Mouse (Mus musculus) midbrain, embryonic 15.5 days (tissue): ENCODE results near the gene Gm26602. TPM values are rescaled to one million over a fixed set of nuclear protein-coding genes. Genes with fewer than 3 reads are reported as not detected.

Experiments
- ATAC-seq: fragments of 200-750 bp; cut with Nextera tagmentation; replicated peaks from 2 replicates; pipeline ENCODE4 v1.8.0; 2017; ENCODE audit warnings: moderate TSS enrichment
- H3K27ac ChIP-seq: fragments of 300-500 bp; sonication (generic); 2 replicates; pipeline ENCODE4 v1.5.1; 2015; ENCODE audit warnings: mild to moderate bottlenecking, inconsistent platforms
- H3K27me3 ChIP-seq: fragments of 300-500 bp; sonication (generic); replicated peaks from 2 replicates; pipeline ENCODE4 v1.6.1; 2015; ENCODE audit warnings: inconsistent platforms
- H3K36me3 ChIP-seq: fragments of 300-500 bp; sonication (generic); replicated peaks from 2 replicates; pipeline ENCODE4 v1.6.1; 2015; ENCODE audit warnings: inconsistent platforms
- H3K4me1 ChIP-seq: fragments of 300-500 bp; sonication (generic); 2 replicates; pipeline ENCODE4 v1.6.1; 2015; ENCODE audit warnings: inconsistent platforms
- H3K4me2 ChIP-seq: fragments of 300-500 bp; sonication (generic); 2 replicates; pipeline ENCODE4 v1.6.1; 2015; ENCODE audit warnings: inconsistent platforms, mild to moderate bottlenecking, moderate library complexity
- H3K4me3 ChIP-seq: fragments of 300-500 bp; sonication (generic); 2 replicates; pipeline ENCODE4 v1.5.1; 2015; ENCODE audit warnings: mild to moderate bottlenecking, inconsistent platforms
- H3K9ac ChIP-seq: fragments of 300-500 bp; sonication (generic); 2 replicates; pipeline ENCODE4 v1.6.1; 2015; ENCODE audit warnings: mild to moderate bottlenecking, inconsistent platforms
- H3K9me3 ChIP-seq: fragments of 300-500 bp; sonication (generic); 2 replicates; pipeline ENCODE4 v1.6.1; 2016; ENCODE audit warnings: inconsistent platforms
- WGBS: fragments of 180-500 bp; shearing (Covaris S2); methylation state at CpG from one replicate; pipeline ENCODE4 v1.1.7; 2015; ENCODE audit warnings: mixed read lengths; 5-methylcytosine and 5-hydroxymethylcytosine counted together
- polyA plus RNA-seq: library from polyadenylated mRNA; unstranded; fragments of >200 nt; fragmentation: Nextera tagmentation; extraction: Ambion mirVana; gene quantifications from 2 replicates; pipeline ENCODE4 v1.2.1, GENCODE M21; 2015

Gene Gm26602
- polyA plus RNA-seq, 1 experiment from 2014 or later = not detected

DNA sequence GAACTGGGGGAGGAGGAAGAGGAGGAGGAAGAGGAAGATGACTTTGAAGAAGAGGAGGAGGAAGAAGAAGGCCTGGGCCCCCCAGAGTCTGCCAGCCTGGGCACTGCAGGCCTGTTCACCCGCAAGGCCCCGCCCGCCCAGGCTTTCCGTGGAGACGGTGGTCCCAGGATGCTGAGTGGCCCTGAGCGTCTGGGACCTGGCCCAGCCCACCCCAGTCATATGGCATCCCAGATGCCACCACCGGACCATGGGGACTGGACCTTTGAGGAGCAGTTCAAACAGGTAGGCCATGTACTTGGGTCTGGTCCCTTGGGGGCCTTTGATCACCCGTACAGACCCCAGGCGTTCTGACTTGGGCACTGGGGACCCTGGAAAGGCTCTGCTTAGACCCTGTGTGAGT is 21.1 kb downstream of the Gm26602 start:
- Histone ChIP-seq H3K36me3 (peaks cover 6% of the 10 kb centered on the region; the same call in 1 of the 2 replicates), H3K4me2 (no peak overlapping the region), H3K4me3 (no peak overlapping the region), H3K27ac (no peak overlapping the region), H3K4me1 (peaks cover 43% of the 10 kb centered on the region), H3K27me3 (no peaks in the 10 kb centered on the region), H3K9me3 (no peaks in the 10 kb centered on the region), H3K9ac (no peak overlapping the region)
- 83% methylated on average over 9 of the region's 9 CpGs for WGBS
- ATAC-seq = no peak

DNA sequence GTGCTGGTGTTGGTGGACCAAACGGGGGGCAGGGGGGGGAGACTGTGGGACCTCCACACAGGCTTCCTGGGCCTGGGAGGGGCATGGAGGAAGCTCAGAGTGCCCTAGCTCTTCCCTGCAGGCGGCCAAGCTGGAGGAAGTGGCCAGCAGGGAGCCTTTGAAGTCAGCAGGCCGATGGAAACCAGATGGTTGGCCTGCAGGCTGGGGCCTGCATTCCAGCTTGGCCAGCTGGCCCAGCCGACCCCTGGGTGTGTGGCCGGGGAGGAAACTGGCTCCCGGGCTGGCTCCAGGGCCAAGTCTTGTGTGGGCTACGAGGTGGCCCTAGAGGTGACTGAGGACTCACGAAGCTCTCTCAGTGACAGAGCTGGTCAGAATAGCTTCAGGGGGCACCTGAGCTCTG is 22.1 kb downstream of the Gm26602 start:
- Histone ChIP-seq H3K9me3 (no peaks in the 10 kb centered on the region), H3K4me1 (peaks cover 50% of the 10 kb centered on the region), H3K36me3 (peaks cover 6% of the 10 kb centered on the region; the same call in 1 of the 2 replicates), H3K9ac (no peak overlapping the region), H3K27me3 (no peaks in the 10 kb centered on the region), H3K27ac (peak overlapping the region; percentile 39; the same call in 1 of the 2 replicates), H3K4me2 (no peak overlapping the region), H3K4me3 (no peak overlapping the region)
- ATAC-seq = no peak
- WGBS = 27% methylated on average over 8 of the region's 8 CpGs

DNA sequence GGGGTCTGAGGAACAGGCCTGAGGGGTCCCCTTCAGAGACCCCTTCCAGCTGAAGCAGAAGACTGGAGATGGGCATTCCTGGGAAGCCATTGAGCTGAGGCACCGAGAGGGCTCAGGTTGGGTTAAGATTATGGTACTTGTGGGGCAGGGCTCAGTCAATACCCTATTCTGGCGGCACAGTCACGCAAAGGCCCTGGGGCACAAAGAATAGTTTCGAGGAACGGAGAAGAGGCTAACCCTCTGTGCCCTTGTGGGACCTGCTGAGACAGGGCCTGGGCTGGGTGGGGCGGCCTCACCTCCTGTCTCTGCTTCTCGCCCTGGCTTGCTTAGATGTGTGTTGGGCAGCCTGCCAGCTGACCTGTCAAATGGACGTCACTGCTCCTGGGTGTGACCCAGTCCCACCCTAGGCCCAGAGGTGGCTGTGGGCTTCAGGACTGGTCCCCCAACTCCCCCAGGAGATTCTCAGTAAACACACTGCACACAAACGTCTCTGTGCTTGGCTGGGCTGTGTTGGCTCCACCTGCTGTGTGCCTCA is 22.6 kb downstream of the Gm26602 start:
- WGBS = 69% methylated on average over 9 of the region's 9 CpGs
- Histone ChIP-seq H3K4me3 (no peak overlapping the region), H3K9ac (no peak overlapping the region), H3K27ac (peak overlapping the region; percentile 42; the same call in 1 of the 2 replicates), H3K36me3 (peaks cover 6% of the 10 kb centered on the region; the same call in 1 of the 2 replicates), H3K4me1 (peaks cover 50% of the 10 kb centered on the region), H3K4me2 (0 out of 2 replicates have a peak overlapping the region, but pooled peaks have one; percentile 2), H3K9me3 (no peaks in the 10 kb centered on the region), H3K27me3 (no peaks in the 10 kb centered on the region)
- no peak for ATAC-seq

DNA sequence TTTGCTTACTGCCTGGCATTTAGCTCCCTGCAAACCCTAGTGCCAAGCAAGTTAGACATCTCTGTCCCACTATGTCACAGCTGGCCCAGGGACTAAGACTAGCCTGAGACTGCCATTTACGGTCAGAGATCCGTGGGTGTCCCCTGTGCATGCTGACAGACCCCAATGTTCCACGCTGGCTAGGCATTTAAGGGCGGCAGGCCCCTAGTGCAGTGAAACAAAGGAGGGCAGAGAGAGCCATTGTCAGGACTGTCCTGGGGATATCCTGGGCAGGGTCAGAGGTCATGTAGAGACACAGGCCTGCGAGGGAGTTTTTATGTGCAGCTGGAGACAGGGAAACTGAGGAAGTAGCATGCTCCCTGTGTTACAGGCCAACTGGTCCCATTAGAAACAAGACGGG is 23.2 kb downstream of the Gm26602 start:
- Histone ChIP-seq H3K9ac (no peak overlapping the region), H3K9me3 (no peaks in the 10 kb centered on the region), H3K27me3 (no peaks in the 10 kb centered on the region), H3K27ac (peak overlapping the region; percentile 42; the same call in 1 of the 2 replicates), H3K4me2 (no peak overlapping the region), H3K36me3 (peaks cover 6% of the 10 kb centered on the region; the same call in 1 of the 2 replicates), H3K4me3 (no peak overlapping the region), H3K4me1 (peaks cover 45% of the 10 kb centered on the region)
- no peak for ATAC-seq
- 36% methylated on average over 6 of the region's 6 CpGs for WGBS

DNA sequence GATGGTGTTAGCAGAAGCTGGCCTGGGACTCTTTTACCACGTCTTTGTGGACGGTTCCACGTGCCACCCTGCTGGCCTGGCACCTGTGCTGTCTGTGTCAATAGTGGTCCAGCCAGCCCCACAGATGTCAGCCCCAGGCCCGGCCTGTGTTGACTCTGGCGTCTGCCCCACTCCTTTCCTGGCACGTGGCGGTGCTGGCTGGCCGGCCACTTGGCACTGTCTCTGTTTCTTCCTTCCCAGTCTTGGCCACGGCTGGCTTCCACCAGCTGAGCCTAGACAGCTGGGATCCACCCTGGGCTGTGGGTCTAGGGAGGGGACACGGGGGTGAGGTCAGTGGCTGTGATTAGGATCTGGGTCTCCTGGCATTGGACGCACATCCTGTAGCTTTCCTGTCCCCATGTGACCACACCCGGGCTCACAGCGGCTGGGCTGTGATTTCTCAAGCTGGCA is 23.6 kb downstream of the Gm26602 start:
- Histone ChIP-seq H3K4me2 (no peak overlapping the region), H3K27ac (0 out of 2 replicates have a peak overlapping the region, but pooled peaks have one; percentile 42), H3K4me3 (no peak overlapping the region), H3K4me1 (peaks cover 41% of the 10 kb centered on the region), H3K27me3 (no peaks in the 10 kb centered on the region), H3K9ac (no peak overlapping the region), H3K36me3 (peaks cover 6% of the 10 kb centered on the region; the same call in 1 of the 2 replicates), H3K9me3 (no peaks in the 10 kb centered on the region)
- peak; percentile 20; the same call in 1 of the 2 replicates for ATAC-seq
- WGBS = 71% methylated on average over 13 of the region's 13 CpGs

DNA sequence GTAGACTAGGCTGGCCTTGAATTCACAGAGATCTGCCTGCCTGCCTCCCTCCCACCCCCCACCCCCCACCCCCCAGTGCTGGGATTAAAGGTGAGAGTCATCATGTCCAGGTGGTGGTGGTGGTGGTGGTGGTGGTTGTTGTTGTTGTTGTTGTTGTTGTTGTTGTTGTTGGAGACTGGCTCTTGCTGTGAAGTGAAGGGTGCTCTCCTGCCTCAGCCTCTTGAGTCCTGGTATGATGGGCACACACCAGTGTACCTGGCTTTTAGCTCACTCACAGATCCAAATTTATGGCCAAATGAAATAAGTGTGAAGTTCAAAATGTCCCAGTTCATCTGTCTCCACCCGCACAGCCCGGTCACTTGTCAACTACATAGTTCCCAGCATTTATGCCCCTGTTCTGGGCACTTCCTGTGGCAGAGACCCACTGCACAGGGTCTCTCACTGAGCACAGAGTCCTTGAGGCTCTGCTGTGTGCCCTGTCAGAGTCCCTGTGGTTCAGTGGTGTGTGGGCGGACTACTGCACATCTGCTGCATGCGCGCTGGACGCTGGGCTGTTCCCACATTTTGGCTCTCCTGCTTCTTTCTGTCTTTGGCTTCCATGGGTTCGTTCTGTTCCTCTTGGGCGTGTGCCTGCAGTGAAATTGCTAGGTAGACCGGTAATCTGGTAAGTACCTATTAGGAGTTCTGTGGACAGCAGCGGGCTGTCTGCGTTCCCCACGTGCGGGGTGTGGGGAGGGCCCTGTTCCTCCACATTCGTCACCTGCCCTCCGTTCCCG is 24.3 kb downstream of the Gm26602 start:
- no peak for ATAC-seq
- H3K9me3 ChIP-seq = no peaks in the 10 kb centered on the region
- 90% methylated on average over 16 of the region's 16 CpGs for WGBS

DNA sequence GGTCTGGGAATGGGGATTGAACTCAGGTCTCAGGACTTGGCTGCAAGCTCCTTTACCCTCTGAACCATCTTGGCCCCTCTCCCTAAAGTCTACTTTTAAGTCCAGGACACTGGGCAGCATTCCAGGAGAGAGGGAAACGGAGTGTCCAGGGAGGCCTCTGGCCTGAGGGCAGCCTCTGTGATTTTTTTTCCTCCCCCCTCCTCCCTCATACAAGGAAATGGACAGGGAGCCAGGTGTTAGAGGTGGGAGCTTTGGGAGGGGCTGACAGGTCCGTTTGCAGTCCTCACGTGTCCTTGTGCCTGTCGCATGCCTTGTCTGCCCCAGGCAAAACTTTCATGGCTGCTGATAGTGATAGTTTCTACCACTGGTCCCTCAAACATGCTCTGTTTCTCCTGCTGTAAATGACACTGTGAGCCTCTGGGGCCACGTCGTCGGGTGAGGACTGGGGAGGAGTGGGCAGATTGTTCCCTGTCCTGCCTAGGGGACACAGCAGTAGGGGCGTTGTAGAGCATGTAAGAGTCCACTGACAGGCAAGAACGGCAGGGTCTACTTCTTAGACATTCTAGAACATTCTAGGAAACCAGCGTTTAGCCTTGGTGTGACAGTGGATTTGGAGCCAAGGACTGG is 25.7 kb downstream of the Gm26602 start:
- 0 out of 2 replicates have a peak overlapping the region, but pooled peaks have one; percentile 12 for H3K27ac ChIP-seq
- WGBS = 73% methylated on average over 10 of the region's 10 CpGs
- ATAC-seq = no peak
- H3K36me3 ChIP-seq = peaks cover 1% of the 10 kb centered on the region; the same call in 1 of the 2 replicates
- H3K4me2 ChIP-seq = no peak overlapping the region
- H3K9ac ChIP-seq = no peak overlapping the region
- H3K27me3 ChIP-seq = no peaks in the 10 kb centered on the region
- no peak overlapping the region for H3K4me3 ChIP-seq
- peaks cover 34% of the 10 kb centered on the region for H3K4me1 ChIP-seq
- no peaks in the 10 kb centered on the region for H3K9me3 ChIP-seq

More for the DNA sequence above, 24.3 kb downstream of the Gm26602 start:
- Histone ChIP-seq H3K4me1 (peaks cover 34% of the 10 kb centered on the region), H3K4me3 (no peak overlapping the region), H3K4me2 (no peak overlapping the region), H3K9ac (no peak overlapping the region), H3K36me3 (peaks cover 6% of the 10 kb centered on the region; the same call in 1 of the 2 replicates), H3K27ac (0 out of 2 replicates have a peak overlapping the region, but pooled peaks have one; percentile 14), H3K27me3 (no peaks in the 10 kb centered on the region)

DNA sequence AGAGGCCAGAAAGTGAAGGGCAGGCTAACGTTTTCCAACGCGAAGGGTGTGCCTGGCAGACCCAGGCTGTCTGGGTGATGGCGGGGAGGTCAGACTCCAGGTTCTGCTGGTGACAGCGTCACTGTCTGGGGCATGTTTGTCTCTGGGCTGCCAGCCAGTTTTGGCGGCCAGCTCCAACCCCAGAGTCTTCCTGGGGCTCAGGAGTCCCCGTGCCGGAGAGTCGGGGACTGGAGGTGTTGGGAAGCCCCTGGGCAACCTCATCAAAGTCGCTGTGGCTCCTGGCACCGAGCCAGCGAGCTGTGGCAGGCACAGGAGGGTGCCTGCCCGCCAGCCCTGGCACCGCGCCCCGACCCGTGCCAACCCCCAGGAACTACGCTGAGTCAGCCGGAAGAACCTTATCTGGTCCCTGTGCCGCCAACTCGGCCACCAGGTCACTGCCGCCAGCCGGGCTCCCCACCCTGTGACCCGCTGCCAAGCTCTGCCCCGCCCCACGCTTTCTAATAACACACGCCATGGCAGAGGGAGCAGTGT is 26.3 kb downstream of the Gm26602 start:
- Histone ChIP-seq H3K4me1 (peaks cover 34% of the 10 kb centered on the region), H3K4me2 (no peak overlapping the region), H3K27ac (0 out of 2 replicates have a peak overlapping the region, but pooled peaks have one; percentile 12), H3K4me3 (no peak overlapping the region), H3K27me3 (no peaks in the 10 kb centered on the region), H3K9me3 (no peaks in the 10 kb centered on the region), H3K36me3 (no peaks in the 10 kb centered on the region; the same call in 1 of the 2 replicates), H3K9ac (no peak overlapping the region)
- 60% methylated on average over 27 of the region's 27 CpGs for WGBS
- ATAC-seq = no peak

DNA sequence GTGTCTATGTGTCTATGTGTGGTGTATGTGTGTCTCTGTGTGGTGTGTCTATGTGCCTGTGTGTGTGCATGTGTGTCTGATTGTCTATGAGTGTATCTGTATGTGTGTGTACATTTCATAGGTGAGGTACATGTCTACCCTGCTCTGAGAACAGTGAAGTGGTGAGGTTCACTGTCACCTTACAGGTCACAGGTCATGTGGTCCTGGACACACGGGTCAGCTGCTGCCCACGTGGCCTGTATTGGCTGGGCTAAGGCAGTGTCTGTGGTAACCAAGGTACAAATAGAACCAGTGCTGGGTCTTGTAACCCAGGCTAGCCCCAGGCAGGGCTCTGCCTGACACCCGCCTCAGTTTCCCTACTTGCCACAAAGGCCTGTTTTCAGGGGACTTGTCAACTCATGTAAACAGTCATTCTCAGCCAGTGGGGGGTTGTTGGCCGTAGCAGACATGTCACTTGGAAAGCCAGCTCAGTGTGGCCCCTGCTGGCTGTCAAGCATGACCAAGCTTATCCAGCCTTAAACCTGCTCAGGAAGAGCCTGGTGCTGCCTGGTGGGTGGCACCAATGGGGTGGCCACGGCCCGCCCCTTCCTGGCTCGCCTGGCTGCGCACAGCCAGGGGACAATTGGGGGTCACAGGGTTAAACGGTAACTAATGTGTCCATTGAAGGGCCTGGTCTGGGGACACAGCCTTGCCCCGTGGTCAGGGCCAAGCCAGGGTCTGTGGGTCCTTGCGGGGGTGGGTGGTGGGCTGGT is 27.3 kb downstream of the Gm26602 start:
- Histone ChIP-seq H3K9me3 (no peaks in the 10 kb centered on the region), H3K4me1 (peaks cover 26% of the 10 kb centered on the region), H3K4me3 (no peak overlapping the region), H3K27me3 (no peaks in the 10 kb centered on the region), H3K27ac (no peak overlapping the region), H3K36me3 (no peaks in the 10 kb centered on the region; the same call in 1 of the 2 replicates), H3K9ac (no peak overlapping the region), H3K4me2 (no peak overlapping the region)
- ATAC-seq = no peak
- WGBS = 49% methylated on average over 11 of the region's 11 CpGs

DNA sequence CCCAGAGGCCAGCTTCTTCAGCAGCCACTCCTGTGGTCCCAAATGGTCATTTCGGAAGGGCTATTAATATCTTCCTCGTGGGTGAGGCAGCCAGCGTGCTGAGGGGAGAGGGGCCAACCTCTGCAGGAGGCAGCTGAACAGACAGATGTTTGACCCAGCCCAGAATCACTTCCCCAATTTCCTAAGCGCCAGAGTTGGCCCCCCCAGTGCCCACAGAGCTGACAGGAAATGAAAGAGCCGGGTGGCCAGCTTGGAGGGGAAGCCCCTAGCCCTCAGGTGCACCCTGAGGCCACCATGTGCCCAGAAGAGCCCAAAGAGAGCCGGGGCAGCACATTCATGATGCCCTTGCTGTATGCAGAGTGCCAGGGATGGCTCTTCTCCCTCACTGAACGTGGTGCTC is 30.1 kb downstream of the Gm26602 start:
- WGBS = 75% methylated on average over 7 of the region's 7 CpGs

DNA sequence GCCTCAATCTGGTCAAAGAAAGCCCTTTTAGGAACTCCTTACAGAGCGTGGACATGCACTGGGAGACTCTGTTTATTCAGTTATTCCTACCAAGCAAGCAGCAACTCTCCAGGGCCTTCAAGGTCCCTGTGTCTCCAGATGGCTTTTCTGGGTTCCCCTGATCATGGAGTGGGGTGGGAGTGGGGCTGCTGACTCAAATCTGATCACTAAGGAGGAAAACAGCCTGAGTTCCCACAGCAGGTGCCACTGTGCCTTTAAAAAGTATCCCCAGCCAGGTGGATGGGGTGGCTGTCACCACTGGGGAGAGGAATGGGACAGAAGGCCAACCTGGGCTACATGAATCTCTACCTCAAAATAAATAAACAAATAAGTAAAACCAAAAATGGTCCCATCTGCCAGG is 32.3 kb downstream of the Gm26602 start:
- no peak overlapping the region for H3K4me2 ChIP-seq
- 85% methylated on average over 1 of the region's 1 CpGs for WGBS
- peaks cover 10% of the 10 kb centered on the region for H3K4me1 ChIP-seq

More for the DNA sequence above, 30.1 kb downstream of the Gm26602 start:
- Histone ChIP-seq H3K9ac (no peak overlapping the region), H3K36me3 (no peaks in the 10 kb centered on the region), H3K4me3 (no peak overlapping the region), H3K4me1 (peaks cover 16% of the 10 kb centered on the region), H3K27me3 (no peaks in the 10 kb centered on the region), H3K27ac (no peak overlapping the region), H3K4me2 (no peak overlapping the region), H3K9me3 (no peaks in the 10 kb centered on the region)
- no peak for ATAC-seq

More for the DNA sequence above, 32.3 kb downstream of the Gm26602 start:
- no peak overlapping the region for H3K4me3 ChIP-seq
- no peaks in the 10 kb centered on the region for H3K9me3 ChIP-seq
- H3K9ac ChIP-seq = no peak overlapping the region
- H3K36me3 ChIP-seq = no peaks in the 10 kb centered on the region
- H3K27me3 ChIP-seq = no peaks in the 10 kb centered on the region
- H3K27ac ChIP-seq = no peak overlapping the region
- ATAC-seq = no peak
